Mouse (Mus musculus) pancreas, adult 10 weeks (tissue): ENCODE measurements around the gene Tmprss11e. TPM values are rescaled to one million over a fixed set of nuclear protein-coding genes. Genes with fewer than 3 reads are reported as not detected.

Source experiments
- polyA plus RNA-seq: library from polyadenylated mRNA; stranded (reverse); fragments of 350-450 nt; fragmentation: Illumina TruSeq; extraction: RNeasy Lipid Tissue Mini Kit (QIAGEN cat#74804); gene quantifications from one replicate; pipeline ENCODE4 v1.2.3, GENCODE M21; 2015; ENCODE audit warnings: low read depth, low replicate concordance; ENCODE audit not compliant: insufficient read depth

Gene Tmprss11e
- not detected for polyA plus RNA-seq

GRCm38 (mm10) chr5:86745715-86746114 is at the start of gene Tmprss11e:
Gene Tmprss11e, minus strand, starts transcription at chr5:86745815.

GRCm38 (mm10) chr5:86676262-86676661 is 69.4 kb downstream of the Tmprss11e start, which contains the start of gene Tmprss11b:
Gene Tmprss11b, minus strand, starts transcription at chr5:86676362.

Other genes starting within 250 kb of the Tmprss11e start
- not detected for gene Tmprss11g, start 227.2 kb downstream of the Tmprss11e start, polyA plus RNA-seq
- not detected for gene Tmprss11f, start 113.4 kb downstream of the Tmprss11e start, polyA plus RNA-seq
- not detected for gene Tmprss11b, start 69.5 kb downstream of the Tmprss11e start, polyA plus RNA-seq
- 27.8 TPM for gene Ythdc1, start 58.4 kb upstream of the Tmprss11e start, polyA plus RNA-seq
- gene Ugt2b34, start 161.1 kb upstream of the Tmprss11e start, polyA plus RNA-seq = 2.3 TPM
- gene Ugt2b1, start 180.7 kb upstream of the Tmprss11e start, polyA plus RNA-seq = not detected